Mouse (Mus musculus): Measurements from ENCODE around the gene 2010111I01Rik. TPM values are rescaled to one million over a fixed set of nuclear protein-coding genes. Genes with fewer than 3 reads are reported as not detected.
"Not testable (repeated sequence)": the region's sequence is repeated elsewhere in the genome, so short reads cannot be mapped to it uniquely, and the experiment has no call there.

The 2010111I01Rik gene
- total RNA-seq, 2 experiments from 2014 or later = 87.8 to 90.0 TPM

GRCm38 (mm10) chr13:63294359-63295193 lies 329.9 kb downstream of the 2010111I01Rik start:
- peak in 1 of 2 experiments; percentile 52 for DNase-seq
- intact Hi-C loops (cut with DNase I) = loop anchor here (1.0 to 5.0 kb wide), 2 partner anchors 15 to 42 kb away; no protein-coding TSS in a partner anchor

- DNase-seq = no peak
- intact Hi-C loops (cut with DNase I) = no loop called here
These were observed 331.6 kb downstream of the 2010111I01Rik start for GRCm38 (mm10) chr13:63296300-63296699.

- DNase-seq = no peak
- intact Hi-C loops (cut with DNase I) = no loop called here
These were observed 332.3 kb downstream of the 2010111I01Rik start for GRCm38 (mm10) chr13:63297003-63297402.

GRCm38 (mm10) chr13:63297933-63298332 lies 333.2 kb downstream of the 2010111I01Rik start:
- intact Hi-C loops (cut with DNase I) = no loop called here
- DNase-seq = no peak

GRCm38 (mm10) chr13:63298931-63299330 lies 334.2 kb downstream of the 2010111I01Rik start:
- DNase-seq = no peak
- intact Hi-C loops (cut with DNase I) = no loop called here

- intact Hi-C loops (cut with DNase I) = no loop called here
- no peak for DNase-seq
These were observed 336.2 kb downstream of the 2010111I01Rik start for GRCm38 (mm10) chr13:63300929-63301328.

GRCm38 (mm10) chr13:63301764-63302209 lies 337.1 kb downstream of the 2010111I01Rik start:
- no peak for DNase-seq
- intact Hi-C loops (cut with DNase I) = no loop called here

GRCm38 (mm10) chr13:63302381-63302780 lies 337.7 kb downstream of the 2010111I01Rik start:
- DNase-seq = no peak
- intact Hi-C loops (cut with DNase I) = no loop called here

GRCm38 (mm10) chr13:63304124-63304792 lies 339.6 kb downstream of the 2010111I01Rik start:
- intact Hi-C loops (cut with DNase I) = no loop called here
- DNase-seq = peak in 1 of 2 experiments; percentile 56

GRCm38 (mm10) chr13:63304799-63305159 lies 340.1 kb downstream of the 2010111I01Rik start:
- no peak for DNase-seq
- intact Hi-C loops (cut with DNase I) = no loop called here

GRCm38 (mm10) chr13:63305160-63306011 lies 340.7 kb downstream of the 2010111I01Rik start:
- intact Hi-C loops (cut with DNase I) = no loop called here
- peak in 1 of 2 experiments; percentile 40 for DNase-seq

- intact Hi-C loops (cut with DNase I) = no loop called here
- DNase-seq = no peak
These were observed 342.1 kb downstream of the 2010111I01Rik start for GRCm38 (mm10) chr13:63306768-63307167.

- no peak for DNase-seq
- intact Hi-C loops (cut with DNase I) = no loop called here
These were observed 344.9 kb downstream of the 2010111I01Rik start for GRCm38 (mm10) chr13:63309563-63309962.

- DNase-seq = no peak
- intact Hi-C loops (cut with DNase I) = no loop called here
These were observed 346.5 kb downstream of the 2010111I01Rik start for GRCm38 (mm10) chr13:63311156-63311555.

GRCm38 (mm10) chr13:63313247-63313646 lies 348.6 kb downstream of the 2010111I01Rik start:
- DNase-seq = no peak
- intact Hi-C loops (cut with DNase I) = no loop called here

- DNase-seq = no peak
- intact Hi-C loops (cut with DNase I) = no loop called here
These were observed 349.3 kb downstream of the 2010111I01Rik start for GRCm38 (mm10) chr13:63313748-63314607.

- intact Hi-C loops (cut with DNase I) = no loop called here
- no peak for DNase-seq
These were observed 349.9 kb downstream of the 2010111I01Rik start for GRCm38 (mm10) chr13:63314608-63314920.

- intact Hi-C loops (cut with DNase I) = not testable (repeated sequence)
These were observed 350.4 kb downstream of the 2010111I01Rik start for GRCm38 (mm10) chr13:63315111-63315510.

GRCm38 (mm10) chr13:63315777-63316176 lies 351.1 kb downstream of the 2010111I01Rik start:
- intact Hi-C loops (cut with DNase I) = no loop called here
- no peak for DNase-seq

More at GRCm38 (mm10) chr13:63315111-63315510, 350.4 kb downstream of the 2010111I01Rik start:
- not testable (repeated sequence) for DNase-seq

GRCm38 (mm10) chr13:63316407-63316806 lies 351.7 kb downstream of the 2010111I01Rik start:
- DNase-seq = no peak
- intact Hi-C loops (cut with DNase I) = no loop called here

All from heart, postnatal 36 days (tissue).